Comparison of ENCODE assay signal across 9 mouse cellular contexts in the genomic region with DNA sequence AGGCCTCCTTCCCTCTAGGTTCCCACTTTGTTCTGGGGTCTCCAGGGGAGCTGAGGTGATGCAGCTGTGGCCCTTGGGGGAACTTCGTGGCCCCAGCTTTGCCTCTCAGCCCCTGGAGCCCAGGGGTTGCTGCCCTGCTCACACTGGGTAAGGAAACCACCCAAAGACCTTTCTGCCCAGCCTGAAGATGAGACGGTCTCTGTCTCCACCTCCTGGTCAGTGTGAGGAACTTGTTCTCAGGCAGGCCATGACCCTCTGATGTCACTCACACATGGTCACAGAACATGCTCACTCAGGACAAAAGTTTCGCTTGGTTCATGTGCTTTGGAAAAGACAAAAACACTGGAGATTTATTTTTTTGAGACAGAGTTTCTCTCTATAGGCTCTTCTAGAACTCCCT. TPM values are rescaled to one million over a fixed set of nuclear protein-coding genes. Genes with fewer than 3 reads are reported as not detected.
DNase-seq lines count a peak whose midpoint lies in the region; ATAC-seq and TF ChIP-seq lines count a peak whose summit lies in the region.
"Had no signal": no experiment of that assay in that cellular context is flagged by ENCODE, and none has a peak within 500 bp of the region (broad histone marks: within the 10 kb centered on the region; RNA-seq: fewer than 3 reads in every experiment).

No protein-coding gene starts in this region.

- WGBS in kidney, embryonic 15.5 days = 26% methylated on average over 3 of the region's 3 CpGs
- 24% methylated on average over 3 of the region's 3 CpGs for WGBS in hindbrain, embryonic 12.5 days
- WGBS in liver, postnatal 0 days (ENCODE audit: insufficient replicate concordance) = 28% methylated on average over 3 of the region's 3 CpGs

- no peak overlapping the region for H3K27ac ChIP-seq in kidney, embryonic 15.5 days
- H3K27ac ChIP-seq in hindbrain, embryonic 12.5 days = no peak overlapping the region
- no peak overlapping the region for H3K27ac ChIP-seq in liver, postnatal 0 days (ENCODE audit: low read depth)
- H3K27ac ChIP-seq: neural tube, embryonic 12.5 days had no signal

- no peak overlapping the region for H3K9ac ChIP-seq in kidney, embryonic 15.5 days
- no peak overlapping the region for H3K9ac ChIP-seq in hindbrain, embryonic 12.5 days
- no peak overlapping the region for H3K9ac ChIP-seq in liver, postnatal 0 days (replicated peaks)
- H3K9ac ChIP-seq: neural tube, embryonic 12.5 days had no signal

- no peak for TF ChIP-seq EP300 in liver, postnatal 0 days (IDR thresholded peaks at IDR 0.05; ENCODE audit: low read depth)

- no peak overlapping the region for H3K4me3 ChIP-seq in kidney, embryonic 15.5 days (replicated peaks)
- no peak overlapping the region for H3K4me3 ChIP-seq in hindbrain, embryonic 12.5 days
- no peak overlapping the region for H3K4me3 ChIP-seq in liver, postnatal 0 days (ENCODE audit: low read depth, low read length)
- H3K4me3 ChIP-seq: neural tube, embryonic 12.5 days had no signal

- ATAC-seq in kidney, embryonic 15.5 days (replicated peaks; ENCODE audit: low FRiP score) = no peak; the same call in 1 of the 2 replicates
- peak; percentile 77 for ATAC-seq in activated CD4-positive, CD25-positive, alpha-beta regulatory T cell, adult 4 months
- 0 out of 2 replicates have a peak, but pooled peaks have one; percentile 61 for ATAC-seq in erythroid progenitor cell, adult 5-6 weeks (replicated peaks; ENCODE audit: low FRiP score, poor library complexity, severe bottlenecking)
- ATAC-seq in hindbrain, embryonic 12.5 days (ENCODE audit: low FRiP score) = 0 out of 2 replicates have a peak, but pooled peaks have one; percentile 41
- peak; percentile 77; the same call in 1 of the 2 replicates for ATAC-seq in liver, postnatal 0 days

- no peaks in the 10 kb centered on the region for H3K27me3 ChIP-seq in kidney, embryonic 15.5 days
- no peaks in the 10 kb centered on the region for H3K27me3 ChIP-seq in hindbrain, embryonic 12.5 days
- H3K27me3 ChIP-seq in liver, postnatal 0 days (ENCODE audit: insufficient read depth, low read length) = no peaks in the 10 kb centered on the region
- H3K27me3 ChIP-seq: neural tube, embryonic 12.5 days had no signal

- no peaks in the 10 kb centered on the region for H3K9me3 ChIP-seq in kidney, embryonic 15.5 days (replicated peaks)
- H3K9me3 ChIP-seq in hindbrain, embryonic 12.5 days (replicated peaks) = no peaks in the 10 kb centered on the region
- H3K9me3 ChIP-seq in liver, postnatal 0 days (ENCODE audit: low read length) = no peaks in the 10 kb centered on the region
- H3K9me3 ChIP-seq: neural tube, embryonic 12.5 days had no signal

- no peak overlapping the region for H3K4me2 ChIP-seq in kidney, embryonic 15.5 days
- no peak overlapping the region for H3K4me2 ChIP-seq in hindbrain, embryonic 12.5 days (replicated peaks)
- no peak overlapping the region for H3K4me2 ChIP-seq in liver, postnatal 0 days (ENCODE audit: low read depth, low read length)
- H3K4me2 ChIP-seq: neural tube, embryonic 12.5 days had no signal

- H3K4me1 ChIP-seq in kidney, embryonic 15.5 days = no peaks in the 10 kb centered on the region
- H3K4me1 ChIP-seq in hindbrain, embryonic 12.5 days = no peaks in the 10 kb centered on the region
- no peaks in the 10 kb centered on the region for H3K4me1 ChIP-seq in liver, postnatal 0 days (ENCODE audit: insufficient read depth)
- H3K4me1 ChIP-seq: neural tube, embryonic 12.5 days had no signal

- peaks cover 46% of the 10 kb centered on the region for H3K36me3 ChIP-seq in kidney, embryonic 15.5 days
- peaks cover 38% of the 10 kb centered on the region for H3K36me3 ChIP-seq in hindbrain, embryonic 12.5 days
- H3K36me3 ChIP-seq in liver, postnatal 0 days (replicated peaks; ENCODE audit: insufficient read depth, low read length) = peaks cover 37% of the 10 kb centered on the region

- peak; percentile 45 for DNase-seq in kidney, adult 11 months
- DNase-seq in liver, postnatal 0 days = peak; percentile 85
- peak; percentile 67 for DNase-seq in retina, adult 2 months (ENCODE audit: low read depth, low spot score)
- no peak for DNase-seq in layer of hippocampus, adult 9-10 months (ENCODE audit: low spot score)

- TF ChIP-seq CTCF in liver, postnatal 0 days (IDR thresholded peaks at IDR 0.05; ENCODE audit: low read depth) = peak; percentile 97

RNA-seq across cellular contexts. Expression of a gene that starts 28.5 kb away (rescaled TPM):
- polyA plus RNA-seq in kidney, embryonic 15.5 days (2015; fragmentation: Nextera tagmentation; extraction: Ambion mirVana) = 1.5 and 2.3 TPM in 2 replicates
- under 1 TPM; 0.20 to 0.57 TPM for polyA plus RNA-seq in activated CD4-positive, CD25-positive, alpha-beta regulatory T cell, adult 4 months (2017; shearing (Covaris generic))
- not detected in 2 replicates for total RNA-seq in erythroid progenitor cell, adult 5-6 weeks (2015; ENCODE audit: low replicate concordance)
- total RNA-seq in erythroid progenitor cell, adult 5-6 weeks (2017; ENCODE audit: low replicate concordance) = not detected in 2 replicates
- 2.7 and 2.9 TPM in 2 replicates for polyA plus RNA-seq in hindbrain, embryonic 12.5 days (2016; fragmentation: Nextera tagmentation; extraction: Ambion mirVana)
- 0.12 and 0.31 TPM in 2 replicates for polyA plus RNA-seq in liver, postnatal 0 days (2015; fragmentation: Nextera tagmentation; extraction: Ambion mirVana)

RNA-seq across cellular contexts. Expression of a gene that starts 53.0 kb away (rescaled TPM):
- polyA plus RNA-seq in kidney, embryonic 15.5 days (2015; fragmentation: Nextera tagmentation; extraction: Ambion mirVana) = 30.4 and 31.8 TPM in 2 replicates
- polyA plus RNA-seq in activated CD4-positive, CD25-positive, alpha-beta regulatory T cell, adult 4 months (2017; shearing (Covaris generic)) = 10 to 100 TPM; 22.1 to 29.7 TPM
- total RNA-seq in erythroid progenitor cell, adult 5-6 weeks (2015; ENCODE audit: low replicate concordance) = 8.8 and 12.6 TPM in 2 replicates
- 24.8 and 48.5 TPM in 2 replicates for total RNA-seq in erythroid progenitor cell, adult 5-6 weeks (2017; ENCODE audit: low replicate concordance)
- polyA plus RNA-seq in hindbrain, embryonic 12.5 days (2016; fragmentation: Nextera tagmentation; extraction: Ambion mirVana) = 55.9 and 58.9 TPM in 2 replicates
- polyA plus RNA-seq in liver, postnatal 0 days (2015; fragmentation: Nextera tagmentation; extraction: Ambion mirVana) = 10.4 and 10.5 TPM in 2 replicates
